10 mouse cellular contexts compared by ENCODE assay signal in the genomic region with DNA sequence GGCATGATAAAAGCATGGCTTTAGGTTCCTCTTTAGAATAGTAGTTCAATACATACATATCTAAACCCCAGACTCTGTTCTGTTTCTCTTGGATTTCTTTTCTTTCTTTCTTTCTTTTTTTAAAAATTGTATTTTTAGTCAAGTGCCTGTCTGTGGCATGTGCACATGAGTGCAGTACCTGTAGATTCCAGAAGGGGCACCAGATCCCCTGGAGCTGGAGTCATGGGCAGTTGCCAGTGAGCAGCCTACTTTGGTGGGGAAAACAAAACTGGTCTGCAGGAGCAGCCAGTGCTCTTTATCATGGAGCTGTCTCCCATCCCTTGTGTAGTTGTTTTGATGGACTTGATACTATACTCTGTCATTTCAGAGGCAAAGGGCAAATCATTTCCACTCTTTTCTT. TPM values are rescaled to one million over a fixed set of nuclear protein-coding genes. Genes with fewer than 3 reads are reported as not detected.
A peak's percentile ranks its signal among the peaks of the same experiment; 100 is the strongest.
DNase-seq lines count a peak whose midpoint lies in the region; ATAC-seq and TF ChIP-seq lines count a peak whose summit lies in the region.
"Had no signal": no experiment of that assay in that cellular context is flagged by ENCODE, and none has a peak within 500 bp of the region (broad histone marks: within the 10 kb centered on the region; RNA-seq: fewer than 3 reads in every experiment).

No protein-coding gene starts in this region.

- TF ChIP-seq EP300 in CH12.LX (IDR thresholded peaks at IDR 0.05; ENCODE audit: low read length) = no peak
- TF ChIP-seq EP300 in lung, postnatal 0 days (IDR thresholded peaks at IDR 0.05) = no peak

- dilution Hi-C loops in CH12.LX (cut with MboI; ENCODE audit: extremely low pct_ligation_motif_present, extremely low pct_unique_long_range_greater_than_20kb, low sequenced_read_pairs) = no loop called here

- no peak for TF ChIP-seq POLR2A in CH12.LX (IDR thresholded peaks at IDR 0.05; ENCODE audit: low read depth, low read length)

- TF ChIP-seq CTCF in left cerebral cortex, adult 2 months (IDR thresholded peaks at IDR 0.05) = peak; percentile 40
- TF ChIP-seq CTCF in CH12.LX (conservative IDR thresholded peaks at IDR 0.05 in 1 of 2, IDR thresholded peaks at IDR 0.05 in 1 of 2; ENCODE audit: low read depth in 2 of 2, low read length in 2 of 2) = peak; percentile 21 to 41; a peak in 2 of 4 replicates
- TF ChIP-seq CTCF in lung, postnatal 0 days (IDR thresholded peaks at IDR 0.05) = peak; percentile 49

- H3K79me2 ChIP-seq in CH12.LX (replicated peaks; ENCODE audit: control insufficient read depth, extremely low read depth, insufficient read depth, poor library complexity, severe bottlenecking) = no peaks in the 10 kb centered on the region

- TF ChIP-seq RAD21 in CH12.LX (IDR thresholded peaks at IDR 0.05; ENCODE audit: low read depth, low read length) = no peak

- peak; percentile 47 to 60 for DNase-seq in cerebellum, postnatal 10 days
- no peak for DNase-seq in cerebellum, adult 9-11 months
- DNase-seq in left cerebral cortex, adult 2 months (ENCODE audit: extremely low spot score in 1 of 2, low spot score in 2 of 2) = no peak
- no peak for DNase-seq in left cerebral cortex, adult 9 months (ENCODE audit: low spot score in 2 of 2)
- peak; percentile 20 for DNase-seq in CH12.LX (ENCODE audit: extremely low read depth)
- DNase-seq in lung, postnatal 0 days (ENCODE audit: low spot score) = peak; percentile 13

- H3K27ac ChIP-seq in left cerebral cortex, adult 2 months = no peak overlapping the region
- no peak overlapping the region for H3K27ac ChIP-seq in CH12.LX (ENCODE audit: insufficient read depth, low read depth)
- no peak overlapping the region for H3K27ac ChIP-seq in lung, postnatal 0 days (ENCODE audit: low read length)
- H3K27ac ChIP-seq in midbrain, embryonic 15.5 days = no peak overlapping the region
- H3K27ac ChIP-seq in intestine, embryonic 15.5 days = no peak overlapping the region
- H3K27ac ChIP-seq: heart, embryonic 13.5 days; limb, embryonic 15.5 days had no signal

- in situ Hi-C loops in CH12.LX (cut with MboI; ENCODE audit: low pct_ligation_motif_present, low pct_unique_long_range_greater_than_20kb, low sequenced_read_pairs) = no loop called here

- intact Hi-C loops in left cerebral cortex, adult 2 months (cut with DNase I) = no loop called here

- no peaks in the 10 kb centered on the region for H3K9me3 ChIP-seq in CH12.LX (replicated peaks; ENCODE audit: low read length)
- H3K9me3 ChIP-seq in lung, postnatal 0 days (ENCODE audit: low read length) = no peaks in the 10 kb centered on the region
- no peaks in the 10 kb centered on the region for H3K9me3 ChIP-seq in midbrain, embryonic 15.5 days
- no peaks in the 10 kb centered on the region for H3K9me3 ChIP-seq in intestine, embryonic 15.5 days
- H3K9me3 ChIP-seq: heart, embryonic 13.5 days; limb, embryonic 15.5 days had no signal

- H3K9ac ChIP-seq in CH12.LX (ENCODE audit: insufficient read depth, low read depth) = no peak overlapping the region
- H3K9ac ChIP-seq in lung, postnatal 0 days (replicated peaks; ENCODE audit: low read depth) = no peak overlapping the region
- no peak overlapping the region for H3K9ac ChIP-seq in midbrain, embryonic 15.5 days
- H3K9ac ChIP-seq in intestine, embryonic 15.5 days = no peak overlapping the region
- H3K9ac ChIP-seq: heart, embryonic 13.5 days; limb, embryonic 15.5 days had no signal

- no peak for ATAC-seq in lung, postnatal 0 days
- ATAC-seq in midbrain, embryonic 15.5 days (replicated peaks) = no peak
- ATAC-seq in intestine, embryonic 15.5 days = no peak

- peaks cover 54% of the 10 kb centered on the region for H3K27me3 ChIP-seq in CH12.LX (replicated peaks)
- H3K27me3 ChIP-seq in lung, postnatal 0 days (replicated peaks; ENCODE audit: insufficient read depth, low read length) = no peaks in the 10 kb centered on the region
- H3K27me3 ChIP-seq in midbrain, embryonic 15.5 days (replicated peaks) = no peaks in the 10 kb centered on the region
- H3K27me3 ChIP-seq in intestine, embryonic 15.5 days (replicated peaks) = no peaks in the 10 kb centered on the region
- H3K27me3 ChIP-seq: limb, embryonic 15.5 days had no signal

- H3K4me3 ChIP-seq in left cerebral cortex, adult 2 months = no peak overlapping the region
- H3K4me3 ChIP-seq in CH12.LX (replicated peaks in 1 of 3; ENCODE audit: low read depth in 2 of 3, low read length in 2 of 3, poor library complexity in 1 of 3) = no peak overlapping the region
- no peak overlapping the region for H3K4me3 ChIP-seq in lung, postnatal 0 days (ENCODE audit: low read depth, low read length)
- no peak overlapping the region for H3K4me3 ChIP-seq in midbrain, embryonic 15.5 days
- no peak overlapping the region for H3K4me3 ChIP-seq in intestine, embryonic 15.5 days (replicated peaks)
- H3K4me3 ChIP-seq: heart, embryonic 13.5 days; limb, embryonic 15.5 days had no signal

- no peaks in the 10 kb centered on the region; a peak in 1 of 4 replicates for H3K4me1 ChIP-seq in CH12.LX (ENCODE audit: control insufficient read depth in 1 of 2, insufficient read depth in 2 of 2)
- H3K4me1 ChIP-seq in lung, postnatal 0 days (ENCODE audit: insufficient read depth, low read depth, low read length) = no peaks in the 10 kb centered on the region
- peaks cover 8% of the 10 kb centered on the region; the same call in 1 of the 2 replicates for H3K4me1 ChIP-seq in midbrain, embryonic 15.5 days
- no peaks in the 10 kb centered on the region for H3K4me1 ChIP-seq in intestine, embryonic 15.5 days (replicated peaks)

- H3K36me3 ChIP-seq in CH12.LX (replicated peaks in 1 of 2; ENCODE audit: control insufficient read depth in 1 of 2, insufficient read depth in 1 of 2, low read length in 1 of 2) = no peaks in the 10 kb centered on the region
- no peaks in the 10 kb centered on the region for H3K36me3 ChIP-seq in lung, postnatal 0 days (ENCODE audit: insufficient read depth, low read length)
- H3K36me3 ChIP-seq in midbrain, embryonic 15.5 days (replicated peaks) = no peaks in the 10 kb centered on the region
- no peaks in the 10 kb centered on the region for H3K36me3 ChIP-seq in intestine, embryonic 15.5 days
- H3K36me3 ChIP-seq: heart, embryonic 13.5 days; limb, embryonic 15.5 days had no signal

- no peak overlapping the region for H3K4me2 ChIP-seq in CH12.LX (ENCODE audit: insufficient read depth, low read depth, poor library complexity, severe bottlenecking)
- H3K4me2 ChIP-seq in lung, postnatal 0 days (replicated peaks; ENCODE audit: low read depth, low read length) = no peak overlapping the region
- no peak overlapping the region for H3K4me2 ChIP-seq in midbrain, embryonic 15.5 days
- no peak overlapping the region for H3K4me2 ChIP-seq in intestine, embryonic 15.5 days (replicated peaks)
- H3K4me2 ChIP-seq: heart, embryonic 13.5 days; limb, embryonic 15.5 days had no signal

TF ChIP-seq in CH12.LX, 34 proteins besides CTCF, POLR2A, EP300 and RAD21:
- no peak for TF ChIP-seq ZMIZ1 (IDR thresholded peaks at IDR 0.05; ENCODE audit: low read depth, low read length)
- TF ChIP-seq RCOR1 (conservative IDR thresholded peaks at IDR 0.05; ENCODE audit: low read depth, low read length) = no peak
- no peak for TF ChIP-seq GABPA (IDR thresholded peaks at IDR 0.05; ENCODE audit: insufficient replicate concordance, low read depth, low read length)

RNA-seq across cellular contexts. Expression of a gene that starts 28.2 kb away (rescaled TPM):
- total RNA-seq in left cerebral cortex, adult 2 months (2021) = 10 to 100 TPM; 30.5 to 31.7 TPM
- total RNA-seq in CH12.LX (2012; rRNA removed) (56.2 and 68.1 TPM in 2 replicates), CH12.LX (2014; rRNA removed) (222 and 254 TPM in 2 replicates)
- 68.8 and 77.8 TPM in 2 replicates for polyA plus RNA-seq in CH12.LX (2012; ENCODE audit: insufficient read length, low read depth)
- polyA plus RNA-seq in lung, postnatal 0 days (2015; fragmentation: Nextera tagmentation; extraction: Ambion mirVana) = 50.4 and 60.0 TPM in 2 replicates
- 103 and 110 TPM in 2 replicates for polyA plus RNA-seq in midbrain, embryonic 15.5 days (2015; fragmentation: Nextera tagmentation; extraction: Ambion mirVana)
- polyA plus RNA-seq in intestine, embryonic 15.5 days (2015; fragmentation: Nextera tagmentation; extraction: Ambion mirVana) = 61.6 and 81.4 TPM in 2 replicates

RNA-seq across cellular contexts. Expression of a gene that starts 28.9 kb away (rescaled TPM):
- total RNA-seq in left cerebral cortex, adult 2 months (2021) = not detected
- not detected in 2 replicates for total RNA-seq in CH12.LX (2012; rRNA removed)
- not detected in 2 replicates for total RNA-seq in CH12.LX (2014; rRNA removed)
- not detected in 2 replicates for polyA plus RNA-seq in CH12.LX (2012; ENCODE audit: insufficient read length, low read depth)
- polyA plus RNA-seq in lung, postnatal 0 days (2015; fragmentation: Nextera tagmentation; extraction: Ambion mirVana) = not detected in 2 replicates
- 0.09 and 0.14 TPM in 2 replicates for polyA plus RNA-seq in midbrain, embryonic 15.5 days (2015; fragmentation: Nextera tagmentation; extraction: Ambion mirVana)
- polyA plus RNA-seq in intestine, embryonic 15.5 days (2015; fragmentation: Nextera tagmentation; extraction: Ambion mirVana) = not detected in 2 replicates
- polyA plus RNA-seq: heart, embryonic 13.5 days; limb, embryonic 15.5 days had no signal

RNA-seq across cellular contexts. Expression of a gene that starts 40.4 kb away (rescaled TPM):
- total RNA-seq in left cerebral cortex, adult 2 months (2021) = 10 to 100 TPM; 40.3 to 46.1 TPM
- total RNA-seq in CH12.LX (2012; rRNA removed) (0.17 TPM in 2 replicates), CH12.LX (2014; rRNA removed) (not detected in 2 replicates)
- polyA plus RNA-seq in CH12.LX (2012; ENCODE audit: insufficient read length, low read depth) = 0.44 TPM in 1 of 2 replicates, not detected in the other
- 3.0 and 3.1 TPM in 2 replicates for polyA plus RNA-seq in lung, postnatal 0 days (2015; fragmentation: Nextera tagmentation; extraction: Ambion mirVana)
- 9.4 and 9.6 TPM in 2 replicates for polyA plus RNA-seq in midbrain, embryonic 15.5 days (2015; fragmentation: Nextera tagmentation; extraction: Ambion mirVana)
- polyA plus RNA-seq in intestine, embryonic 15.5 days (2015; fragmentation: Nextera tagmentation; extraction: Ambion mirVana) = 6.0 and 7.0 TPM in 2 replicates

Comparison
In these comparisons a context has a peak if more than half of its experiments do, and no peak if none do; other contexts are left out.
1. DNase-seq: peak in cerebellum, postnatal 10 days (2 of 2), CH12.LX (single experiment) and lung, postnatal 0 days (single experiment); none in cerebellum, adult 9-11 months (single experiment), left cerebral cortex, adult 2 months (0 of 2) and left cerebral cortex, adult 9 months (0 of 2).
2. Peak in every context shown above with its lines, with median percentiles within 50 percentile points of each other: CTCF ChIP-seq.